Mouse (Mus musculus) mouse embryonic stem cell (cell line): Measurements from ENCODE around the gene Gm11127.

ENCODE experiments used
- in situ Hi-C, 2 experiments: fragments of 300-500 bp; cut with MboI; formaldehyde crosslinking; loops; 1 replicate in 1 of 2; 3 replicates in 1 of 2; pipeline ENCODE4 v1.14.3; 2019 to 2020; ENCODE audit warnings: low sequenced_read_pairs in 2 of 2, low pct_unique_long_range_greater_than_20kb in 1 of 2, mixed read lengths in 1 of 2; ENCODE audit not compliant: unreplicated experiment in 1 of 2

Gm11127 gene

DNA sequence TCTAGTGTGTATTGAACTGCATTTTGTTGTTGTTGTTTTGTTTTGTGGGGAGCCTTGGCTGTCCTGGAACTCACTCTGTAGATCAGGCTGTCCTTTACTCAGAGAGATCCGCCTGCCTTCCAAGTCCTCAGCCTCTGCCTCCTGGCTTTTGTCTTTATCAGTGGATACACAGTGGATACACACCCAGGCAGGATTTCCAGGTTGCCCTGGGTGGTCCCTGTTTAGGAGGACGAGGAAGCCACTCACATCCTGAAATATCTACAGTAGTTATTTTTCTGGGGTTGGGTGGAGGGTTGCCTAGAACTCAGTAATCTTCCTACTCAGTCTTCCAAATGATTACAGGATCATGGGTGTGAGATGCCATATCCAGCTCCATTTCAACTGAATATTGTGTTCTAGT, 39.2 kb downstream of the Gm11127 start:
- in situ Hi-C loops: no loop called here

DNA sequence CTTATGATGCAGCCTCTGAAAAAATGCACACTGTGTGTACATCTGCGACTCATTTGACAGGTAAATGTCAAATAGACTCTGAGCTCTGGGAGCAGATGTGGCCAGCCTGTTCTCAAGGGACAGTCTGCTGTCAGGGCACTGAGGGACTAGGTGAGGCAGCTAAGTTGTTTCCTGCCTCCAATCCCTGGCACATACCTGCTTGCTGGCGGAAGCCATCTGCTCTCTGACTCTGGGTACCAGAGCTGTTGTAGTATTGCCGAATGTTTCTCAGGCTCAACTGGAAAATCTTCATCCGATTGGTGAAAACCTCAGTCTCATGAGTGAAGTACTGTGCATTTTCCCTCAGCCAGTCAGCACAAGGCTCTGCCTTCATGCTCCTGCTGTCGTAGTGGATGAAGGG, 41.1 kb downstream of the Gm11127 start:
- in situ Hi-C loops: no loop called here

DNA sequence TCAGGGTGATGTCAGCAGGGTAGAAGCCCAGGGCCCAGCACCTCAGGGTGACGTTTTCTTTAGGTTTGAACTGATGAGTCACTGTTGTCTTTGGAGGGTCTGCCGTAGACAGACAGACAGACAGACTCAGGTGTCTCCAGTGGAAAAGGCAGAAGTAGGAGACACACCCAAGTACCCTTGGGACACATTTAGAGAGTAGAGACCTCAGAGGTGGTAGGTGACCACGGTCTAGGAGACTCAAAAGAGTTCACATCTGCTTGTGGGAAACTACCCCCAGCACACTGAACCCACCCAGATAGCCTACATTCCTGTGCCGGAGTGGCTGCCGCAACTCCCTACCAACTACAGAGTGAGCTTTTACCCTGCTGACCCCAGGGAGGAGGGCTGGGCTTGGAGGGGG, 43.2 kb downstream of the Gm11127 start:
- in situ Hi-C loops: no loop called here
